Mouse (Mus musculus) skeletal muscle tissue, adult 2 months (tissue): ENCODE measurements at regions not wholly inside any gene's neighbourhood (a gene's known extent, or its start where the extent isn't known, plus 50 kb on each side); places are given as distances from the start of the nearest gene placed in this dataset.
"Not testable (repeated sequence)": the region's sequence is repeated elsewhere in the genome, so short reads cannot be mapped to it uniquely, and the experiment has no call there.

Experiments
- DNase-seq: peaks from one replicate; pipeline ENCODE4 v3.0.0-alpha.2; 2012; ENCODE audit warnings: low read depth, low spot score

GRCm38 (mm10) chr9:15420677-15421076 is 63.1 kb upstream of the Cep295 start:
- no peak for DNase-seq

DNA sequence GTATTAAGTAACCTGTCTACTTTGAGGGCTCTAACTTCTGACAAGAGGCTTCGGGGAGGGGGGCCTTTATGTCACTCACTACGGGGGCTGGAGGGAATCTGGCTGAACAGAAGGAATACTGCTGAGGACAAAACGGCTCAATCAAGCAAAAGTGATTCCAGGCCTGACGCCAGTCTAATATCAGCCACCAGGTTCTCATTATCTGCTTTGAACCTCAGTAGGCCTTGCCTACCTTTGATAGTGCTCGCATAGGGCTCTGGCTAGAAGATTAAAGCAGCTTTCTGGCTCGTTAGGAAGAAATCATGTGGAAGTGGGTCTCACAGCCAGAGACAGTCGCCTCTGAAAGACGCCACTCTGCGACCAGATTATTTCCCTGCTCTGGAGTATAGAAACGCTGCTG is 64.3 kb upstream of the Cep295 start:
- DNase-seq, result no peak

DNA sequence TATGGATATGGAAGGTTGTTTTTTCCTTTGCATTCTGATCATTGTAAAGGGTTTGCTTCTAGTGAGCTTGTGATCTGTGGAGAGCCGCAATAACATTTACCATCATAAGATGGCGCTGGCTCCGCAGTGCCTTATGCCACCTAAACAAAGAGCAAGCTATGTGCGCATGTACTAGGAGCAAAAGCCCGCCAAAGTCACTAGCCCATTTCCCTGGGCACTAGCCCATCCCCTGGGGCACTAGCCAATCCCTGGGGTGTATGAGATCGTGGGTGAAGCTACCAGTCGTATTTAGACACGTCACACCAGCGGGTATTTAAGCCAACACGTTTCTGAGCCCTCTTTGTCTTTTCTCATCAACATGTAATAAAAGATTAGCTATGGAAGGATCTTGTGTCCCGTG is 59.0 kb upstream of the Smco4 start:
- not testable (repeated sequence) for DNase-seq

DNA sequence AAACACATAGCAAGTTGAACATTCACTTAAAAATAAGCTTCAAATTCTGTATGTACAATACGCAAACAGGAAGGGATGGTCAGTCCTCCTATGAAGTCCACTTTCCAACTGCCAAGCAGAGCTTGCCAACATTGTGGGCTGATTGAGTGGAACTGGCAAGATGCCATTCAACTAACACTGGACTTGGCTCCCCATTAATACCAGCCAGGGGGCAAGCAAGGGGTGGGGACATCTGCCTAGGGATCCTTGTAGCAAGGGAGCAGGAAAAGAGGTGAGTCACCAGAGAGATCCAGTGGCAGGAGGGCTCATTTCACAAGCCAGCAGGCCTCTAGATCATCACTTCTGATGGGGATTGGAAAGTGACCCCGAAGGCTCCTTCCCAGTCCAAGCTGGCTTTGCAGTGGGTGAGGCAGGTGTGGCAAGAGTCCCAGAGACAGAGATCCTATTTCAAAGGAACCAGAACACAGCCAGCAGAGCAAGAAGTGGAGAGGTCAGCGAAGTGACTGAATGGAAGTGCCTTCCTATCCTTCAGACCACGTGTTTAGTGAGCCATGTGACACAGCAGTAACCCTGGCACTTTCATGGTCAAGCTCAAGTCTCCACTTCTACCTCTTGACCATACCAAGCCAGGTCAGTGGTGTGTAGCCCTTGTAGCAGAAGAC is 53.8 kb upstream of the Smco4 start:
- DNase-seq, result peak; percentile 10

DNA sequence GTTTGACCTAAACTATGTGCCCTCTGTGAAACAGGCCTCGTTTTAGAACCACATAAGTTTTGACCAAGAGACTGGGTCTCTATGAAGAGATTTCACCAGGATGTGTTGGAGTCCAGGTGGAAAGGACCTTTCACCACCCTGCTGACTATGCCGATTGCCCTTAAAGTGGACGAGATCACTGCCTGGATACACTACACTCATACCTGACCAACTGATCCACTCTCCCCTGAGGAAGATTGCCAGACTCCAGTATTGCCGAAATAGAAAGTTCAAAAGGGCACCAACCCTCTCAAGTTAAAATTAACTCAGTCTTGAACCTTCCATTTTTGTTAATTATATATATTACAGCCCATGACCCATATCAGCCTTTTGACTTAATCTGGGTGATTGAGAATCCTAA is 51.1 kb upstream of the Smco4 start:
- no peak for DNase-seq
